Mouse (Mus musculus) heart, adult 2 months (tissue): ENCODE measurements around the gene Gatad1.

ENCODE experiments used
- CTCF ChIP-seq: fragments of 200-600 bp; IDR thresholded peaks from 2 replicates; pipeline ENCODE4 v1.8.1; 2022; ENCODE audit warnings: antibody characterized with exemption, mild to moderate bottlenecking, moderate library complexity
- POLR2A ChIP-seq: fragments of 200-500 bp; IDR thresholded peaks from 2 replicates; pipeline ENCODE4 v1.6.1; 2011; ENCODE audit warnings: mild to moderate bottlenecking, low read depth, low read length, control low read depth; ENCODE audit not compliant: insufficient read depth

- TF ChIP-seq CTCF: no peak
- no peak for TF ChIP-seq POLR2A
Observed at GRCm38 (mm10) chr5:3702180-3702579, 45.2 kb upstream of the Gatad1 start.
